Mouse (Mus musculus): ENCODE measurements at regions not wholly inside any gene's neighbourhood (a gene's known extent, or its start where the extent isn't known, plus 50 kb on each side); places are given as distances from the start of the nearest gene placed in this dataset.

GRCm38 (mm10) chr14:76772781-76773438 is 216.2 kb upstream of the Serp2 start:
- TF ChIP-seq CTCF (IDR thresholded peaks at IDR 0.05; ENCODE audit: low read depth, low read length) (no peak), POLR2A (IDR thresholded peaks at IDR 0.05; ENCODE audit: borderline replicate concordance, low read depth, low read length) (no peak)

Data from bone marrow macrophage, adult 2 months (primary cell).